Mouse (Mus musculus): ENCODE data around the gene Pbx1. TPM values are rescaled to one million over a fixed set of nuclear protein-coding genes. Genes with fewer than 3 reads are reported as not detected.
A peak's percentile ranks its signal among the peaks of the same experiment; 100 is the strongest.

The Pbx1 gene
- polyA plus RNA-seq, 1 experiment from 2014 or later, result 78.9 TPM

GRCm38 (mm10) chr1:168193364-168193763, 238.7 kb downstream of the Pbx1 start:
- Histone ChIP-seq H3K4me2 (no peak overlapping the region), H3K27ac (no peak overlapping the region), H3K4me3 (no peak overlapping the region), H3K36me3 (ENCODE audit: poor library complexity, severe bottlenecking) (peaks cover 40% of the 10 kb centered on the region), H3K9me3 (replicated peaks) (no peaks in the 10 kb centered on the region), H3K9ac (no peak overlapping the region), H3K4me1 (peaks cover 29% of the 10 kb centered on the region), H3K27me3 (no peaks in the 10 kb centered on the region)
- no peak for ATAC-seq
- WGBS, result 85% methylated on average over 7 of the region's 7 CpGs

GRCm38 (mm10) chr1:168182816-168183215, 249.3 kb downstream of the Pbx1 start:
- no peak overlapping the region for H3K4me2 ChIP-seq
- 0 out of 2 replicates have a peak, but pooled peaks cover 6% of the 10 kb centered on the region for H3K4me1 ChIP-seq
- no peak overlapping the region for H3K27ac ChIP-seq
- H3K9me3 ChIP-seq (replicated peaks), result no peaks in the 10 kb centered on the region
- no peak overlapping the region for H3K9ac ChIP-seq
- ATAC-seq, result no peak
- no peak overlapping the region for H3K4me3 ChIP-seq
- no peaks in the 10 kb centered on the region for H3K27me3 ChIP-seq
- H3K36me3 ChIP-seq (ENCODE audit: poor library complexity, severe bottlenecking), result peaks cover 71% of the 10 kb centered on the region
- 98% methylated on average over 8 of the region's 8 CpGs for WGBS

GRCm38 (mm10) chr1:168180622-168181441, 251.2 kb downstream of the Pbx1 start:
- Histone ChIP-seq H3K4me1 (no peaks in the 10 kb centered on the region), H3K9ac (no peak overlapping the region), H3K4me3 (no peak overlapping the region), H3K36me3 (ENCODE audit: poor library complexity, severe bottlenecking) (peaks cover 70% of the 10 kb centered on the region), H3K27ac (peak overlapping the region; percentile 40; the same call in 1 of the 2 replicates), H3K4me2 (no peak overlapping the region), H3K27me3 (no peaks in the 10 kb centered on the region), H3K9me3 (replicated peaks) (no peaks in the 10 kb centered on the region)
- 92% methylated on average over 9 of the region's 9 CpGs for WGBS
- no peak for ATAC-seq

- H3K9ac ChIP-seq, result no peak overlapping the region
- no peak overlapping the region for H3K4me2 ChIP-seq
- ATAC-seq, result no peak
- 83% methylated on average over 11 of the region's 11 CpGs for WGBS
- no peak overlapping the region for H3K4me3 ChIP-seq
- no peaks in the 10 kb centered on the region for H3K9me3 ChIP-seq (replicated peaks)
- H3K36me3 ChIP-seq (ENCODE audit: poor library complexity, severe bottlenecking), result peaks cover 69% of the 10 kb centered on the region
- no peaks in the 10 kb centered on the region for H3K4me1 ChIP-seq
- H3K27ac ChIP-seq, result no peak overlapping the region
- H3K27me3 ChIP-seq, result no peaks in the 10 kb centered on the region
Measured at GRCm38 (mm10) chr1:168179691-168180090, 252.4 kb downstream of the Pbx1 start.

GRCm38 (mm10) chr1:168178611-168179010, 253.5 kb downstream of the Pbx1 start:
- no peak for ATAC-seq
- H3K4me3 ChIP-seq, result no peak overlapping the region
- H3K4me2 ChIP-seq, result no peak overlapping the region
- no peaks in the 10 kb centered on the region for H3K9me3 ChIP-seq (replicated peaks)
- WGBS, result 90% methylated on average over 1 of the region's 1 CpGs
- no peaks in the 10 kb centered on the region for H3K27me3 ChIP-seq
- H3K27ac ChIP-seq, result no peak overlapping the region
- H3K4me1 ChIP-seq, result no peaks in the 10 kb centered on the region; the same call in 1 of the 2 replicates
- H3K9ac ChIP-seq, result no peak overlapping the region
- peaks cover 68% of the 10 kb centered on the region for H3K36me3 ChIP-seq (ENCODE audit: poor library complexity, severe bottlenecking)

- H3K27ac ChIP-seq, result no peak overlapping the region
- no peak overlapping the region for H3K4me2 ChIP-seq
- no peaks in the 10 kb centered on the region for H3K27me3 ChIP-seq
- no peak overlapping the region for H3K4me3 ChIP-seq
- no peak for ATAC-seq
- no peaks in the 10 kb centered on the region; the same call in 1 of the 2 replicates for H3K4me1 ChIP-seq
- peaks cover 48% of the 10 kb centered on the region for H3K36me3 ChIP-seq (ENCODE audit: poor library complexity, severe bottlenecking)
- H3K9me3 ChIP-seq (replicated peaks), result no peaks in the 10 kb centered on the region
- H3K9ac ChIP-seq, result no peak overlapping the region
- WGBS, result 96% methylated on average over 4 of the region's 4 CpGs
Measured at GRCm38 (mm10) chr1:168175586-168175985, 256.5 kb downstream of the Pbx1 start.

GRCm38 (mm10) chr1:168169791-168170190, 262.3 kb downstream of the Pbx1 start:
- Histone ChIP-seq H3K9ac (no peak overlapping the region), H3K9me3 (replicated peaks) (no peaks in the 10 kb centered on the region), H3K4me2 (no peak overlapping the region), H3K36me3 (ENCODE audit: poor library complexity, severe bottlenecking) (peaks cover 30% of the 10 kb centered on the region), H3K4me3 (no peak overlapping the region), H3K27ac (peak overlapping the region; percentile 51), H3K27me3 (no peaks in the 10 kb centered on the region), H3K4me1 (peaks cover 21% of the 10 kb centered on the region)
- peak; percentile 34 for ATAC-seq
- 57% methylated on average over 8 of the region's 8 CpGs for WGBS

GRCm38 (mm10) chr1:168169052-168169779, 262.9 kb downstream of the Pbx1 start:
- H3K4me3 ChIP-seq, result no peak overlapping the region
- no peaks in the 10 kb centered on the region for H3K9me3 ChIP-seq (replicated peaks)
- peak; percentile 91 for ATAC-seq
- 35% methylated on average over 10 of the region's 10 CpGs for WGBS
- no peak overlapping the region for H3K4me2 ChIP-seq
- H3K9ac ChIP-seq, result no peak overlapping the region
- H3K27me3 ChIP-seq, result no peaks in the 10 kb centered on the region
- peak overlapping the region; percentile 51 for H3K27ac ChIP-seq
- peaks cover 29% of the 10 kb centered on the region for H3K36me3 ChIP-seq (ENCODE audit: poor library complexity, severe bottlenecking)
- H3K4me1 ChIP-seq, result peaks cover 26% of the 10 kb centered on the region

- 93% methylated on average over 5 of the region's 5 CpGs for WGBS
Measured at GRCm38 (mm10) chr1:168167781-168168180, 264.3 kb downstream of the Pbx1 start.

GRCm38 (mm10) chr1:168166841-168167240, 265.2 kb downstream of the Pbx1 start:
- Histone ChIP-seq H3K4me2 (no peak overlapping the region), H3K9me3 (replicated peaks) (no peaks in the 10 kb centered on the region), H3K27me3 (no peaks in the 10 kb centered on the region), H3K4me1 (peaks cover 35% of the 10 kb centered on the region), H3K9ac (no peak overlapping the region), H3K4me3 (no peak overlapping the region), H3K27ac (no peak overlapping the region), H3K36me3 (ENCODE audit: poor library complexity, severe bottlenecking) (peaks cover 17% of the 10 kb centered on the region; the same call in 1 of the 2 replicates)
- 91% methylated on average over 2 of the region's 2 CpGs for WGBS
- no peak for ATAC-seq

More at GRCm38 (mm10) chr1:168167781-168168180, 264.3 kb downstream of the Pbx1 start:
- Histone ChIP-seq H3K36me3 (ENCODE audit: poor library complexity, severe bottlenecking) (peaks cover 21% of the 10 kb centered on the region), H3K27me3 (no peaks in the 10 kb centered on the region), H3K4me1 (peaks cover 35% of the 10 kb centered on the region), H3K27ac (no peak overlapping the region), H3K9ac (no peak overlapping the region), H3K4me3 (no peak overlapping the region), H3K4me2 (no peak overlapping the region), H3K9me3 (replicated peaks) (no peaks in the 10 kb centered on the region)
- no peak for ATAC-seq

- H3K27ac ChIP-seq, result peak overlapping the region; percentile 59; the same call in 1 of the 2 replicates
- H3K4me3 ChIP-seq, result no peak overlapping the region
- WGBS, result 91% methylated on average over 3 of the region's 3 CpGs
- ATAC-seq, result no peak
- no peak overlapping the region for H3K4me2 ChIP-seq
- peaks cover 29% of the 10 kb centered on the region for H3K36me3 ChIP-seq (ENCODE audit: poor library complexity, severe bottlenecking)
- H3K27me3 ChIP-seq, result no peaks in the 10 kb centered on the region
- H3K4me1 ChIP-seq, result peaks cover 34% of the 10 kb centered on the region
- no peaks in the 10 kb centered on the region for H3K9me3 ChIP-seq (replicated peaks)
- no peak overlapping the region for H3K9ac ChIP-seq
Measured at GRCm38 (mm10) chr1:168164945-168165344, 267.1 kb downstream of the Pbx1 start.

Measured in forebrain, embryonic 13.5 days (tissue).